Mouse (Mus musculus) neural tube, embryonic 15.5 days (tissue): ENCODE measurements around the gene Rgs6. TPM values are rescaled to one million over a fixed set of nuclear protein-coding genes. Genes with fewer than 3 reads are reported as not detected.

Experiments
- ATAC-seq: fragments of 200-750 bp; cut with Nextera tagmentation; 2 replicates; pipeline ENCODE4 v1.8.0; 2017; ENCODE audit warnings: mild to moderate bottlenecking, moderate TSS enrichment, moderate library complexity; ENCODE audit not compliant: low FRiP score
- H3K27ac ChIP-seq: fragments of 300-500 bp; sonication (generic); replicated peaks from 2 replicates; pipeline ENCODE4 v1.5.1; 2015; ENCODE audit warnings: mild to moderate bottlenecking, inconsistent platforms
- H3K27me3 ChIP-seq: fragments of 300-500 bp; sonication (generic); replicated peaks from 2 replicates; pipeline ENCODE4 v1.6.1; 2015; ENCODE audit warnings: inconsistent platforms
- H3K36me3 ChIP-seq: fragments of 300-500 bp; sonication (generic); 2 replicates; pipeline ENCODE4 v1.6.1; 2015; ENCODE audit warnings: inconsistent platforms
- H3K4me1 ChIP-seq: fragments of 300-500 bp; sonication (generic); 2 replicates; pipeline ENCODE4 v1.6.1; 2015; ENCODE audit warnings: inconsistent platforms
- H3K4me2 ChIP-seq: fragments of 300-500 bp; sonication (generic); 2 replicates; pipeline ENCODE4 v1.6.1; 2015; ENCODE audit warnings: inconsistent platforms, mild to moderate bottlenecking, moderate library complexity
- H3K4me3 ChIP-seq: fragments of 300-500 bp; sonication (generic); replicated peaks from 2 replicates; pipeline ENCODE4 v1.5.1; 2015; ENCODE audit warnings: mild to moderate bottlenecking, inconsistent platforms
- H3K9ac ChIP-seq: fragments of 300-500 bp; sonication (generic); replicated peaks from 2 replicates; pipeline ENCODE4 v1.6.1; 2015; ENCODE audit warnings: mild to moderate bottlenecking, inconsistent platforms
- H3K9me3 ChIP-seq: fragments of 300-500 bp; sonication (generic); replicated peaks from 2 replicates; pipeline ENCODE4 v1.6.1; 2016; ENCODE audit warnings: inconsistent platforms
- WGBS: fragments of 180-500 bp; shearing (Covaris S2); methylation state at CpG from one replicate; pipeline ENCODE4 v1.1.7; 2015; ENCODE audit warnings: mixed read lengths; 5-methylcytosine and 5-hydroxymethylcytosine counted together
- polyA plus RNA-seq: library from polyadenylated mRNA; unstranded; fragments of >200 nt; fragmentation: Nextera tagmentation; extraction: Ambion mirVana; gene quantifications from 2 replicates; pipeline ENCODE4 v1.2.1, GENCODE M21; 2015

Rgs6 gene
- polyA plus RNA-seq, 1 experiment from 2014 or later: 7.1 TPM

DNA sequence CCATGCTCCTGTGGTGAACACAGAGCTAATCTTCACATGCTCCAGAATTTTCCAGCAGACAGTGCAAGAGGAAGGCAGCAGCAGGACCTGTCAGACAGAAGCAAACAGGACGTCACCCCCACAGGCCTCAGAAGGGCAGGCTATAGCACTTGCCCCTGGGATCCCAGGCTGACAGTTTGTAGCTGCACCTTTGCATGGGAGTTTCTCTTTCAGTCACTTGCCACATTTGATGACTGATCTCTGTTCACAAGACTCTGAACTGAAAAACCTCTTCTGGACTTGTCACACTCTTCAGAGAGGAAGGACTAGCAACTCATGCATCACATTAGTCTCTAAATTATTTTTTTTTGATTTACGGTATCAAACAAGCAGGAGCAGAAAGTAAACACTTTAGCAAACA is 126.2 kb downstream of the Rgs6 start:
- no peak for ATAC-seq
- Histone ChIP-seq H3K9ac (no peak overlapping the region), H3K4me3 (no peak overlapping the region), H3K9me3 (no peaks in the 10 kb centered on the region), H3K4me1 (no peaks in the 10 kb centered on the region), H3K27me3 (no peaks in the 10 kb centered on the region), H3K36me3 (no peaks in the 10 kb centered on the region), H3K27ac (no peak overlapping the region), H3K4me2 (no peak overlapping the region)
- 81% methylated on average over 2 of the region's 2 CpGs for WGBS

GRCm38 (mm10) chr12:82723017-82723540 is 135.0 kb downstream of the Rgs6 start:
- Histone ChIP-seq H3K9me3 (no peaks in the 10 kb centered on the region), H3K27ac (no peak overlapping the region), H3K4me3 (no peak overlapping the region), H3K4me1 (no peaks in the 10 kb centered on the region), H3K27me3 (no peaks in the 10 kb centered on the region), H3K36me3 (no peaks in the 10 kb centered on the region), H3K4me2 (no peak overlapping the region), H3K9ac (no peak overlapping the region)
- WGBS: 90% methylated on average over 8 of the region's 8 CpGs
- no peak for ATAC-seq

DNA sequence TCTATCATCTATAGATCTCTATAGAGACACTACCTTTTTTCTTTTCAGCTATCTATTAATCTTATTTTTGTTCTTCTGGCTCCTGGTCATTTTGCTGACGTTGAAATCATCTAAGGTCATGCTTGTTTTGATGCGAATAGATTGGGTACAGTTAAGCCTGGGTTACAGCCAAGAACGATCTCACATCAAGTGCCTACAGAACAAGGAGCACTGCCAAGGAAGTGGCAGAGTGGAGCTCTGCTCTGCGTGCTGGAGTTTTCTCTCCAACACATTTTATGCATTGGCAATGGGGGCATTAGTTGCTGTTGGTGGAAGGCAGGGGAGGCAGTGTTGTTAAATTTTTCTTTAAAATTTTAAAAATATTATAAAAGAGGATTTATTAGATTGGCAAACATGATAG is 138.2 kb downstream of the Rgs6 start:
- Histone ChIP-seq H3K36me3 (no peaks in the 10 kb centered on the region), H3K4me1 (no peaks in the 10 kb centered on the region), H3K9ac (no peak overlapping the region), H3K4me3 (no peak overlapping the region), H3K27ac (no peak overlapping the region), H3K27me3 (no peaks in the 10 kb centered on the region), H3K9me3 (no peaks in the 10 kb centered on the region), H3K4me2 (no peak overlapping the region)
- WGBS: 89% methylated on average over 4 of the region's 4 CpGs
- no peak for ATAC-seq

DNA sequence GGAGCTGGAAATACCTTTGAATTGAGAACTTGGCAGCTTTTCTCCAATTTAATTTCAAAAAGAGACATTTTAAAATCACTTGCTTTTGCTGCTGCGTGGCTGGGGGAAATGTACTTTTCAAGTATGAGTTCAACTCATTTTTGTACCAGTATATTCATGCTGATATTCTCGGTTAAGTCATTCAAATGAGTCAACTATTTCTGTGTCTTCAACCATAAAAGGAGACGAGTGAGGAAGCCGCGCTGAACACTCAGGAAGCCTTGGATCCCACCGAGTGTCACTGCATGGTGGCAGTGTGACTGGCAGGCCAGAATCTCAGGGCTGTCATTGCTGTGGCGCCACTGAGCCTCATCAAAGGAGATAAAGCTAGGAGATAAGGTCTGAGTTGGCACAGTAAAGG is 143.5 kb downstream of the Rgs6 start:
- no peaks in the 10 kb centered on the region for H3K4me1 ChIP-seq
- ATAC-seq: no peak
- 80% methylated on average over 7 of the region's 7 CpGs for WGBS

DNA sequence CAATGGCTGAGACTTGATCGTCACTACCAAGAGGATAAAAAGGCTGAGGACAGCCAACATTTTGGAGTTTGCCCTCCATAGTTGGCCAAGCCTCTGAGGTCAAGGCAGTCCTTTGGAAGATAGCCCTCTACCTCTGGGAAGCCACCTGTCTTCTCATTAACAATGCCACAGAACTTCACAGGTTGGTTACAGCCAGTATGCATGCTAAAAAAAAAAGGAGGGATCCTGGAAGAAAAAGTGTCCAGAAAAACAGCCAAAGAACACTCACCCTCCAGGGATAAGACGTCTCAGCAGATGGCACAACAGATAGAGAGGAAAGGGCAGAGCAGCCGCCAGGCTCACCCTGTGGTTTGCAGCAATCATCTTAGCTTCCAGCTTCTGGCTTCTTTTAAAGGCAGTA is 154.9 kb downstream of the Rgs6 start:
- WGBS: 90% methylated on average over 3 of the region's 3 CpGs
- Histone ChIP-seq H3K4me1 (no peaks in the 10 kb centered on the region), H3K36me3 (no peaks in the 10 kb centered on the region), H3K4me2 (no peak overlapping the region), H3K4me3 (no peak overlapping the region), H3K9ac (no peak overlapping the region), H3K27me3 (no peaks in the 10 kb centered on the region), H3K9me3 (no peaks in the 10 kb centered on the region), H3K27ac (no peak overlapping the region)
- no peak for ATAC-seq

More for the DNA sequence above, 143.5 kb downstream of the Rgs6 start:
- Histone ChIP-seq H3K4me3 (no peak overlapping the region), H3K36me3 (no peaks in the 10 kb centered on the region), H3K27me3 (no peaks in the 10 kb centered on the region), H3K27ac (no peak overlapping the region), H3K9me3 (no peaks in the 10 kb centered on the region), H3K4me2 (no peak overlapping the region), H3K9ac (no peak overlapping the region)

- H3K27me3 ChIP-seq: no peaks in the 10 kb centered on the region
- WGBS: 47% methylated on average over 3 of the region's 3 CpGs
- no peaks in the 10 kb centered on the region for H3K36me3 ChIP-seq
- no peak overlapping the region for H3K4me3 ChIP-seq
- H3K4me1 ChIP-seq: no peaks in the 10 kb centered on the region; the same call in 1 of the 2 replicates
- H3K4me2 ChIP-seq: no peak overlapping the region
- no peak overlapping the region for H3K9ac ChIP-seq
- no peaks in the 10 kb centered on the region for H3K9me3 ChIP-seq
- H3K27ac ChIP-seq: no peak overlapping the region
- no peak for ATAC-seq
Observed at GRCm38 (mm10) chr12:82744026-82744425, 155.9 kb downstream of the Rgs6 start.

- no peak overlapping the region for H3K4me2 ChIP-seq
- ATAC-seq: no peak
- H3K9me3 ChIP-seq: no peaks in the 10 kb centered on the region
- H3K4me3 ChIP-seq: no peak overlapping the region
- no peaks in the 10 kb centered on the region for H3K27me3 ChIP-seq
- H3K27ac ChIP-seq: no peak overlapping the region
- H3K9ac ChIP-seq: no peak overlapping the region
- 56% methylated on average over 3 of the region's 3 CpGs for WGBS
- H3K36me3 ChIP-seq: no peaks in the 10 kb centered on the region
- H3K4me1 ChIP-seq: no peaks in the 10 kb centered on the region; the same call in 1 of the 2 replicates
Observed at GRCm38 (mm10) chr12:82744826-82745225, 156.7 kb downstream of the Rgs6 start.

DNA sequence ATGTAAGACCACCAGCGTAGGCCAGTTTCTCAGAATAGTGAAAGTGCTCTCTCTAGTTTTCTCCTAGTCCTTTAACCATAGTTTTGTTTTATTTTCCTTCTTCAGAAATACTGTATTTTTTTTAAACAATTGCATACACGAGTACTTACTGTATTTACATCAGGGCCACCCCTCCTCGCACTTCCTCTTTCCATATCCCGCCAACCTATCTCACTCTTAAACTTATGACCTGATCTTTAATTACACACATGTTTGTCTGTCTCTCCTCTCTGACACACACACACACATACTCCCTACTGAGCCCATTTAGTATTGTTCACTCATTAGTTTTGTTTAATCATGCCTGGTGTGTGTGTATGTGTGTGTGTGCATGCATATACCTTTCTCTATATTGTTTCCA is 159.0 kb downstream of the Rgs6 start:
- Histone ChIP-seq H3K4me3 (no peak overlapping the region), H3K36me3 (no peaks in the 10 kb centered on the region), H3K4me2 (no peak overlapping the region), H3K4me1 (peaks cover 2% of the 10 kb centered on the region), H3K9me3 (no peaks in the 10 kb centered on the region), H3K9ac (no peak overlapping the region), H3K27me3 (no peaks in the 10 kb centered on the region), H3K27ac (no peak overlapping the region)
- WGBS: 89% methylated on average over 4 of the region's 4 CpGs
- no peak for ATAC-seq

- WGBS: 75% methylated on average over 2 of the region's 2 CpGs
- Histone ChIP-seq H3K4me1 (peaks cover 2% of the 10 kb centered on the region), H3K27ac (no peak overlapping the region), H3K4me3 (no peak overlapping the region), H3K9me3 (no peaks in the 10 kb centered on the region), H3K9ac (no peak overlapping the region), H3K27me3 (no peaks in the 10 kb centered on the region), H3K36me3 (no peaks in the 10 kb centered on the region), H3K4me2 (no peak overlapping the region)
- no peak for ATAC-seq
Observed at GRCm38 (mm10) chr12:82751846-82752245, 163.8 kb downstream of the Rgs6 start.

GRCm38 (mm10) chr12:82754501-82754900 is 166.4 kb downstream of the Rgs6 start:
- H3K4me1 ChIP-seq: peaks cover 2% of the 10 kb centered on the region
- no peak overlapping the region for H3K4me3 ChIP-seq
- ATAC-seq: no peak
- H3K27me3 ChIP-seq: no peaks in the 10 kb centered on the region
- H3K9ac ChIP-seq: no peak overlapping the region
- no peaks in the 10 kb centered on the region for H3K36me3 ChIP-seq
- no peak overlapping the region for H3K27ac ChIP-seq
- no peak overlapping the region for H3K4me2 ChIP-seq
- 28% methylated on average over 3 of the region's 3 CpGs for WGBS
- H3K9me3 ChIP-seq: no peaks in the 10 kb centered on the region

DNA sequence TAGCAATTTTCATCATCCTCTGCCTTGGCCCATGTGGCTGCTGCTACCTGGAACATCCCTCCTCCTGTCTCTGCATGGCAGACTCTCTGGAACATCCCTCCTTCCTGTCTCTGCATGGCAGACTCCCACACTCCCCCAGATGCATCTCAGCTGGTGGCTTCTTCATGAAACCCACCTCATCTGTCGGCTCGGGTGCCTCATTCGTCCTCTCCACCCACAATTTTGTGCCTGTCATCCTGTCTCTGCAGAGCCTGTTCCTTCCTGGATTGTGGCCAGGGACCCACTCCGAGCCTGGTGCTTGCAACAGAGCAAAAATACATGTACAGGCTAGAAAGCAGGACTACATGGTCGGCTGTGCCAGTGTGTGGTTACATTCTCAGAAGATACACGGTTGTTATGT is 168.7 kb downstream of the Rgs6 start:
- no peak overlapping the region for H3K9ac ChIP-seq
- no peak overlapping the region for H3K4me2 ChIP-seq
- no peak overlapping the region for H3K4me3 ChIP-seq
- no peaks in the 10 kb centered on the region for H3K36me3 ChIP-seq
- no peaks in the 10 kb centered on the region for H3K27me3 ChIP-seq
- no peaks in the 10 kb centered on the region for H3K9me3 ChIP-seq
- no peak overlapping the region for H3K27ac ChIP-seq
- no peaks in the 10 kb centered on the region for H3K4me1 ChIP-seq
- ATAC-seq: no peak
- WGBS: 75% methylated on average over 6 of the region's 6 CpGs

GRCm38 (mm10) chr12:82757367-82757766 is 169.3 kb downstream of the Rgs6 start:
- Histone ChIP-seq H3K4me3 (no peak overlapping the region), H3K9me3 (no peaks in the 10 kb centered on the region), H3K4me2 (no peak overlapping the region), H3K27me3 (no peaks in the 10 kb centered on the region), H3K4me1 (no peaks in the 10 kb centered on the region), H3K36me3 (no peaks in the 10 kb centered on the region), H3K27ac (no peak overlapping the region), H3K9ac (no peak overlapping the region)
- ATAC-seq: no peak
- WGBS: 77% methylated on average over 1 of the region's 1 CpGs

DNA sequence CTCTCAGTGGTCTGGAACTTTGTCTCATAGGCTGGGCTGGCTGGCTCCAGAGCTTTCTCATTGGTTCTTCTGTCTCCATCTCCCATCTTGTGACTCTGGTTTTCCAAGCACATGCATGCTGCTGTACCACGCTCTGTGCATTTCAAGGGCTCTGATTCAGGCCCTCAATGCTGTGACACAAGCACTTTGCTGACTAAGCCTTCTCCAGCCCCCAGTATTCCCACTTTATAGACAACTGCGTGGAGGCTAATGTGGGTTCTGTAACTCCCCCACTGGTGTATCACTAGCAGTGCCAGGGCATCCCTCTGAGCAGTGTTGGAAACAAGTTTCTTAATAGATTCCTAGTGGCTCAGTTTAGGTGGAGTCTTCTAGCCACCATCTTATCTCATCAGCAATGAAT is 174.0 kb downstream of the Rgs6 start:
- Histone ChIP-seq H3K9ac (no peak overlapping the region), H3K4me1 (no peaks in the 10 kb centered on the region), H3K4me2 (no peak overlapping the region), H3K9me3 (no peaks in the 10 kb centered on the region), H3K27ac (no peak overlapping the region), H3K36me3 (no peaks in the 10 kb centered on the region), H3K27me3 (no peaks in the 10 kb centered on the region), H3K4me3 (no peak overlapping the region)
- no peak for ATAC-seq
- WGBS: 93% methylated on average over 2 of the region's 2 CpGs
